Mouse (Mus musculus): ENCODE results near the gene Snx27.

DNA sequence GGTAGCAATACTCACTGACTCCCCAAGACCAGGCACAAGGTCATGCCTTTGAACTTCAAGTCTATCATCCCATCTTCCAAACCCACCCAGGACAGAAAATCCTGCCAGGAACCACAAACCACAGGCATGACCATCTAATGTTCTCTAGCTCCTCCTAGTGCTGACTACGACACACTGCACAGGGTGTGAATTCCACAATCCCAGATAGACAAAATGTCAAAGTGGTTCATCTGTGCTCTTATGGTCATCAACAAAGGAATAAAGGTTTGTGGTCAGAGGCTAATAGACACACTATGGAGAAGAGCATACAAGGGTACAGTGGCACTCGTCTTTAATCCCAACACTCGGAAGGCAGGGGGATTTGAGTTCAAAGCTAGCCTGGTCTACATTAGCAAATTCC, 80.3 kb downstream of the Snx27 start:
- TF ChIP-seq POLR2A (IDR thresholded peaks at IDR 0.05; ENCODE audit: extremely low read depth, insufficient read depth, low read length): no peak
- TF ChIP-seq CTCF (IDR thresholded peaks at IDR 0.05; ENCODE audit: extremely low read depth, insufficient read depth, low read length): peak; percentile 85

Data from cortical plate, adult 2 months (tissue).